Mouse (Mus musculus) kidney, postnatal 0 days (tissue): ENCODE results near the gene Olfr1299. TPM values are rescaled to one million over a fixed set of nuclear protein-coding genes. Genes with fewer than 3 reads are reported as not detected.

ENCODE experiments used
- ATAC-seq: fragments of 200-750 bp; cut with Nextera tagmentation; replicated peaks from 2 replicates; pipeline ENCODE4 v1.8.0; 2017; ENCODE audit warnings: low read depth, moderate number of reproducible peaks, moderate TSS enrichment, moderate library complexity; ENCODE audit not compliant: low FRiP score
- DNase-seq: peaks from one replicate; pipeline ENCODE4 v3.0.0-alpha.2; 2016; ENCODE audit warnings: low spot score
- H3K27ac ChIP-seq: fragments of 300-500 bp; sonication (generic); 2 replicates; pipeline ENCODE4 v1.5.1; 2014; ENCODE audit warnings: mild to moderate bottlenecking
- H3K27me3 ChIP-seq: fragments of 300-500 bp; sonication (generic); 2 replicates; pipeline ENCODE4 v1.6.1; 2014; ENCODE audit warnings: low read length, mixed read lengths; ENCODE audit not compliant: insufficient read depth
- H3K36me3 ChIP-seq: fragments of 300-500 bp; sonication (generic); 2 replicates; pipeline ENCODE4 v1.6.1; 2014; ENCODE audit warnings: low read length, mixed read lengths; ENCODE audit not compliant: insufficient read depth
- H3K4me1 ChIP-seq: fragments of 300-500 bp; sonication (generic); replicated peaks from 2 replicates; pipeline ENCODE4 v1.6.1; 2014; ENCODE audit warnings: antibody characterized with exemption, low read length, mixed read lengths; ENCODE audit not compliant: insufficient read depth
- H3K4me2 ChIP-seq: fragments of 300-500 bp; sonication (generic); 2 replicates; pipeline ENCODE4 v1.6.1; 2014; ENCODE audit warnings: mild to moderate bottlenecking, low read length, moderate library complexity, mixed read lengths
- H3K4me3 ChIP-seq: fragments of 300-500 bp; sonication (generic); replicated peaks from 2 replicates; pipeline ENCODE4 v1.5.1; 2014; ENCODE audit warnings: low read depth, low read length
- H3K9ac ChIP-seq: fragments of 300-500 bp; sonication (generic); 2 replicates; pipeline ENCODE4 v1.6.1; 2014; ENCODE audit warnings: low read depth, low read length
- H3K9me3 ChIP-seq: fragments of 300-500 bp; sonication (generic); replicated peaks from 2 replicates; pipeline ENCODE4 v1.6.1; 2016; ENCODE audit warnings: low read length, inconsistent platforms, mixed read lengths
- CTCF ChIP-seq: IDR thresholded peaks from 2 replicates; pipeline ENCODE4 v1.5.1; 2016; ENCODE audit warnings: antibody characterized with exemption, low read depth, mild to moderate bottlenecking, moderate library complexity
- WGBS: fragments of 180-500 bp; shearing (Covaris S2); extraction: QIAGEN DNeasy Blood & Tissue Kit; methylation state at CpG from one replicate; pipeline ENCODE4 v1.1.7; 2014; 5-methylcytosine and 5-hydroxymethylcytosine counted together
- polyA plus RNA-seq: library from polyadenylated mRNA; unstranded; fragments of >200 nt; fragmentation: Nextera tagmentation; extraction: Ambion mirVana; gene quantifications from 2 replicates; pipeline ENCODE4 v1.2.1, GENCODE M21; 2015

Gene Olfr1299
- polyA plus RNA-seq, result not detected in 2 replicates

GRCm38 (mm10) chr2:111661119-111661518, at the start of gene Olfr1299:
TSS of gene Olfr1299 (plus strand) at chr2:111661419.
- no peak for DNase-seq
- no peak within 1 kb of the TSS for H3K4me3 ChIP-seq
- no peaks in the 10 kb centered on the region for H3K4me1 ChIP-seq
- H3K36me3 ChIP-seq, result no peaks in the 10 kb centered on the region
- TF ChIP-seq CTCF, result no peak
- H3K9me3 ChIP-seq, result no peaks in the 10 kb centered on the region
- H3K9ac ChIP-seq, result no peak within 1 kb of the TSS
- H3K4me2 ChIP-seq, result no peak within 1 kb of the TSS
- ATAC-seq, result no peak
- no peaks in the 10 kb centered on the region for H3K27me3 ChIP-seq
- WGBS, result 73% methylated on average over 4 of the region's 4 CpGs
- no peak within 1 kb of the TSS for H3K27ac ChIP-seq

- no peak within 1 kb of the TSS for H3K4me2 ChIP-seq
- TF ChIP-seq CTCF, result no peak
- no peaks in the 10 kb centered on the region for H3K4me1 ChIP-seq
- H3K27me3 ChIP-seq, result no peaks in the 10 kb centered on the region
- ATAC-seq (no peak), DNase-seq (no peak)
- no peaks in the 10 kb centered on the region for H3K9me3 ChIP-seq
- no peaks in the 10 kb centered on the region for H3K36me3 ChIP-seq
- WGBS, result 72% methylated on average over 1 of the region's 1 CpGs
- H3K4me3 ChIP-seq, result no peak within 1 kb of the TSS
- no peak within 1 kb of the TSS for H3K27ac ChIP-seq
- H3K9ac ChIP-seq, result no peak within 1 kb of the TSS
Observed at GRCm38 (mm10) chr2:111626397-111626796, 34.8 kb upstream of the Olfr1299 start, which contains the start of gene Olfr1297. TSS of gene Olfr1297 (minus strand) at chr2:111626497.

- Histone ChIP-seq H3K4me3 (no peak within 1 kb of the TSS), H3K27me3 (no peaks in the 10 kb centered on the region), H3K9ac (no peak within 1 kb of the TSS), H3K36me3 (no peaks in the 10 kb centered on the region), H3K4me1 (no peaks in the 10 kb centered on the region), H3K9me3 (no peaks in the 10 kb centered on the region), H3K4me2 (no peak within 1 kb of the TSS), H3K27ac (no peak within 1 kb of the TSS)
- ATAC-seq, result no peak
- no peak for TF ChIP-seq CTCF
- 88% methylated on average over 1 of the region's 1 CpGs for WGBS
- no peak for DNase-seq
Observed at GRCm38 (mm10) chr2:111649101-111649500, 12.1 kb upstream of the Olfr1299 start, which contains the start of gene Olfr1298. TSS of gene Olfr1298 (minus strand) at chr2:111649201.

Other genes starting within 250 kb of the Olfr1299 start
- gene Olfr1286, start 238.3 kb upstream of the Olfr1299 start, polyA plus RNA-seq, result not detected in 2 replicates
- not detected in 2 replicates for gene Olfr1287, start 212.3 kb upstream of the Olfr1299 start, polyA plus RNA-seq
- gene Olfr1288, start 187.3 kb upstream of the Olfr1299 start, polyA plus RNA-seq, result not detected in 2 replicates
- not detected in 2 replicates for gene Olfr1289, start 180.6 kb upstream of the Olfr1299 start, polyA plus RNA-seq
- not detected in 2 replicates for gene Olfr1290, start 167.6 kb upstream of the Olfr1299 start, polyA plus RNA-seq
- not detected in 2 replicates for gene Olfr1291-ps1, start 164.2 kb upstream of the Olfr1299 start, polyA plus RNA-seq
- gene Olfr1293-ps, start 136.2 kb upstream of the Olfr1299 start, polyA plus RNA-seq, result not detected in 2 replicates
- not detected in 2 replicates for gene Olfr1294, start 121.1 kb upstream of the Olfr1299 start, polyA plus RNA-seq
- gene Olfr1295, start 91.7 kb upstream of the Olfr1299 start, polyA plus RNA-seq, result not detected in 2 replicates
- gene Olfr1297, start 34.9 kb upstream of the Olfr1299 start, polyA plus RNA-seq, result not detected in 2 replicates
- not detected in 2 replicates for gene Olfr1298, start 12.2 kb upstream of the Olfr1299 start, polyA plus RNA-seq
- gene Olfr1301, start 89.6 kb downstream of the Olfr1299 start, polyA plus RNA-seq, result not detected in 2 replicates
- not detected in 2 replicates for gene Olfr1302, start 116.0 kb downstream of the Olfr1299 start, polyA plus RNA-seq
- gene Olfr1303, start 158.9 kb downstream of the Olfr1299 start, polyA plus RNA-seq, result not detected in 2 replicates
- not detected in 2 replicates for gene Olfr1305, start 215.7 kb downstream of the Olfr1299 start, polyA plus RNA-seq